Mouse (Mus musculus): ENCODE results near the gene Nemp2.

GRCm38 (mm10) chr1:52663228-52663627 lies 32.7 kb downstream of the Nemp2 start:
- TF ChIP-seq CTCF (IDR thresholded peaks at IDR 0.05; ENCODE audit: low read depth, low read length) (no peak), TAL1 (conservative IDR thresholded peaks at IDR 0.05; ENCODE audit: low read depth, low read length) (no peak), POLR2AphosphoS5 (IDR thresholded peaks at IDR 0.05; ENCODE audit: insufficient replicate concordance, low read depth, low read length) (no peak)
